Mouse (Mus musculus) T-cell, adult 2 months (primary cell): ENCODE results near the gene Arhgap35.
A peak's percentile ranks its signal among the peaks of the same experiment; 100 is the strongest.

Experiments
- DNase-seq: peaks from one replicate; pipeline ENCODE4 v3.0.0; 2022; ENCODE audit warnings: low spot score

The Arhgap35 gene

GRCm38 (mm10) chr7:16465568-16465967 lies 149.2 kb downstream of the Arhgap35 start:
- no peak for DNase-seq

GRCm38 (mm10) chr7:16465160-16465559 lies 149.6 kb downstream of the Arhgap35 start:
- peak; percentile 60 for DNase-seq

- DNase-seq = peak; percentile 74
Observed at GRCm38 (mm10) chr7:16463214-16463613, 151.6 kb downstream of the Arhgap35 start.

GRCm38 (mm10) chr7:16461705-16462104 lies 153.1 kb downstream of the Arhgap35 start:
- no peak for DNase-seq

- no peak for DNase-seq
Observed at GRCm38 (mm10) chr7:16461151-16461550, 153.6 kb downstream of the Arhgap35 start.

GRCm38 (mm10) chr7:16460566-16460965 lies 154.2 kb downstream of the Arhgap35 start:
- no peak for DNase-seq

GRCm38 (mm10) chr7:16456289-16456688 lies 158.5 kb downstream of the Arhgap35 start:
- no peak for DNase-seq

- DNase-seq = no peak
Observed at GRCm38 (mm10) chr7:16455016-16455415, 159.8 kb downstream of the Arhgap35 start.

- DNase-seq = peak; percentile 16
Observed at GRCm38 (mm10) chr7:16453118-16453711, 161.6 kb downstream of the Arhgap35 start.

GRCm38 (mm10) chr7:16452587-16453073 lies 162.2 kb downstream of the Arhgap35 start, which contains the start of gene Tmem160:
Tmem160 (plus strand) TSS chr7:16452779.
- peak; percentile 93 for DNase-seq

GRCm38 (mm10) chr7:16451656-16452055 lies 163.1 kb downstream of the Arhgap35 start:
- no peak for DNase-seq
